Mouse (Mus musculus): ENCODE measurements around the gene Fam171a2. TPM values are rescaled to one million over a fixed set of nuclear protein-coding genes. Genes with fewer than 3 reads are reported as not detected.

Fam171a2 gene
- polyA plus RNA-seq, 1 experiment from 2014 or later, result 7.9 TPM

- H3K9me3 ChIP-seq (ENCODE audit: control insufficient read depth, low read length), result no peaks in the 10 kb centered on the region
- ATAC-seq (ENCODE audit: insufficient number of reproducible peaks, low FRiP score, low TSS enrichment, low read depth) (peak; percentile 65; the same call in 1 of the 2 replicates), DNase-seq (ENCODE audit: low spot score) (peak; percentile 56)
- H3K27me3 ChIP-seq (ENCODE audit: control insufficient read depth, insufficient read depth, low read length), result no peaks in the 10 kb centered on the region
- WGBS, result 75% methylated on average over 11 of the region's 11 CpGs
- H3K9ac ChIP-seq (ENCODE audit: low read length), result no peak overlapping the region
- no peak overlapping the region for H3K4me2 ChIP-seq (ENCODE audit: low read depth, severe bottlenecking)
- no peaks in the 10 kb centered on the region for H3K4me1 ChIP-seq (ENCODE audit: control insufficient read depth, insufficient read depth, low read length)
- H3K27ac ChIP-seq (replicated peaks; ENCODE audit: low read depth, low read length), result no peak overlapping the region
- H3K4me3 ChIP-seq (ENCODE audit: low read depth, low read length), result no peak overlapping the region
- peaks cover 8% of the 10 kb centered on the region for H3K36me3 ChIP-seq (ENCODE audit: control insufficient read depth, insufficient read depth, low read length)
These were observed 39.4 kb upstream of the Fam171a2 start for GRCm38 (mm10) chr11:102486733-102487386.

DNA sequence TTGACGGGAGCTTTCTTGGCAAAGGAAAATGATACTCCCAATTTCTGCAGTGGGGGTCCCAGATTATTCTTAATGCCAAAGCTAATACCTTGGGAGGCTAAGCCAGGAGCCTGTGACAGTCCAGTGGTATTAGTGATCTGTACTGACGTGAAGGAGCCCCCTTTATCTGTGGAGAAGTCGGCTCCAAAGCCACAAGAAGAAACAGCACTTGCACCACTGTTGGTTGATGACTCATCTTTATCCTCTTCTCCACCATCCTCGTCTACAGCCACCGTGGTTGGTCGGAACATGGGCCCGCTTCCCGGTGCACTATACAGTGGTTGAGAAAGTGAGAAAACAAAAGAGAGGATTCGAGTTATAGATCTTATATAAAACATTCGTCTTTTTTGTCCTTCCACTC is 34.3 kb upstream of the Fam171a2 start:
- Histone ChIP-seq H3K27ac (replicated peaks; ENCODE audit: low read depth, low read length) (no peak overlapping the region), H3K4me1 (ENCODE audit: control insufficient read depth, insufficient read depth, low read length) (no peaks in the 10 kb centered on the region), H3K4me2 (ENCODE audit: low read depth, severe bottlenecking) (no peak overlapping the region), H3K9ac (ENCODE audit: low read length) (no peak overlapping the region), H3K9me3 (ENCODE audit: control insufficient read depth, low read length) (no peaks in the 10 kb centered on the region), H3K36me3 (ENCODE audit: control insufficient read depth, insufficient read depth, low read length) (peaks cover 31% of the 10 kb centered on the region), H3K27me3 (ENCODE audit: control insufficient read depth, insufficient read depth, low read length) (no peaks in the 10 kb centered on the region), H3K4me3 (ENCODE audit: low read depth, low read length) (no peak overlapping the region)
- ATAC-seq (ENCODE audit: insufficient number of reproducible peaks, low FRiP score, low TSS enrichment, low read depth) (no peak), DNase-seq (ENCODE audit: low spot score) (no peak)
- 94% methylated on average over 10 of the region's 10 CpGs for WGBS

- ATAC-seq (ENCODE audit: insufficient number of reproducible peaks, low FRiP score, low TSS enrichment, low read depth) (no peak), DNase-seq (ENCODE audit: low spot score) (no peak)
- H3K4me3 ChIP-seq (ENCODE audit: low read depth, low read length), result no peak overlapping the region
- H3K4me2 ChIP-seq (ENCODE audit: low read depth, severe bottlenecking), result no peak overlapping the region
- no peaks in the 10 kb centered on the region for H3K4me1 ChIP-seq (ENCODE audit: control insufficient read depth, insufficient read depth, low read length)
- no peaks in the 10 kb centered on the region for H3K27me3 ChIP-seq (ENCODE audit: control insufficient read depth, insufficient read depth, low read length)
- H3K9me3 ChIP-seq (ENCODE audit: control insufficient read depth, low read length), result no peaks in the 10 kb centered on the region
- peaks cover 27% of the 10 kb centered on the region for H3K36me3 ChIP-seq (ENCODE audit: control insufficient read depth, insufficient read depth, low read length)
- WGBS, result 91% methylated on average over 4 of the region's 4 CpGs
- H3K27ac ChIP-seq (replicated peaks; ENCODE audit: low read depth, low read length), result no peak overlapping the region
- no peak overlapping the region for H3K9ac ChIP-seq (ENCODE audit: low read length)
These were observed 33.4 kb upstream of the Fam171a2 start for GRCm38 (mm10) chr11:102480897-102481296.

DNA sequence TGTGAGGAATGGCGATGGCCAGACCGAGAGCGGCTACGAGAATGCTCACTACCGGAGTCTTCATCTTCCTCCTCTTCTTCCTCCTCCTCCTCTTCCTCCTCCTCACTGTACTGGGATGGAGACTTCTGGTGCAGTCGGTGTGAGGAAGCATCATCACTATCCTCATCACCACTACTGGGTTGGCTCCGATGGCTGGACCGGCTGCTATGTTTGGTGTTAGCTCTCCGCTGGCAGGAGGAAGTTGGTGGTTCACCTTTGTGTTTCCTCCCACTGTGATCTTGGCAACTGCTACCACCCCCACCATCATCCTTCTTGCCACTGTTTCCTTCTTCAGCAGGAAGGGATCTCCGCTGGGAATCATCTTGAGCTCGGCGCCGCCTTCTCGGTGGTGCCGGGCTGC is 32.6 kb upstream of the Fam171a2 start:
- Histone ChIP-seq H3K4me3 (ENCODE audit: low read depth, low read length) (no peak overlapping the region), H3K27me3 (ENCODE audit: control insufficient read depth, insufficient read depth, low read length) (no peaks in the 10 kb centered on the region), H3K9me3 (ENCODE audit: control insufficient read depth, low read length) (no peaks in the 10 kb centered on the region), H3K9ac (ENCODE audit: low read length) (no peak overlapping the region), H3K4me1 (ENCODE audit: control insufficient read depth, insufficient read depth, low read length) (no peaks in the 10 kb centered on the region), H3K27ac (replicated peaks; ENCODE audit: low read depth, low read length) (no peak overlapping the region), H3K36me3 (ENCODE audit: control insufficient read depth, insufficient read depth, low read length) (peaks cover 28% of the 10 kb centered on the region), H3K4me2 (ENCODE audit: low read depth, severe bottlenecking) (no peak overlapping the region)
- no peak for DNase-seq (ENCODE audit: low spot score)
- 96% methylated on average over 15 of the region's 15 CpGs for WGBS
- ATAC-seq (ENCODE audit: insufficient number of reproducible peaks, low FRiP score, low TSS enrichment, low read depth), result no peak

DNA sequence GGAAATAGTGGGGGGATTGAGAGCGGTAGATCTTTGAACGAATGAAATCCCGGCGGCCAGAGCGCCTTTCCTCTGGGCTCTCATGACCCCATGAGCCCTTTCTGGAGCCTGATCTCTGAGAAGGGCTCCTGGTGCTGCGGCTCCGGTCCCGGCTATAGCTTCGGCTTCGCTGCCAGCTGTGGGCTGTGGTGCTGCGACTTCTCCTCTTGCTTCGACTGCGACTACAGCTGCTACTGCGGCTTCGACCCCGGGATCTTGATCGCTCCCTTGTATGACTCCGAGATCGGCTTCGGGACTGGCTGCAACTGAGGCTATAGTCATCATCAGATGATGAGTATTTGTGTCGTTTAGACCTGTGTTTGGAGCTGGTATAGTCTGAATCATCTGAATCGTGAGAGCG is 32.1 kb upstream of the Fam171a2 start:
- Histone ChIP-seq H3K4me1 (ENCODE audit: control insufficient read depth, insufficient read depth, low read length) (no peaks in the 10 kb centered on the region), H3K9me3 (ENCODE audit: control insufficient read depth, low read length) (no peaks in the 10 kb centered on the region), H3K36me3 (ENCODE audit: control insufficient read depth, insufficient read depth, low read length) (peaks cover 26% of the 10 kb centered on the region), H3K4me2 (ENCODE audit: low read depth, severe bottlenecking) (no peak overlapping the region), H3K9ac (ENCODE audit: low read length) (no peak overlapping the region), H3K27me3 (ENCODE audit: control insufficient read depth, insufficient read depth, low read length) (no peaks in the 10 kb centered on the region), H3K4me3 (ENCODE audit: low read depth, low read length) (no peak overlapping the region), H3K27ac (replicated peaks; ENCODE audit: low read depth, low read length) (no peak overlapping the region)
- WGBS, result 96% methylated on average over 23 of the region's 23 CpGs
- ATAC-seq (ENCODE audit: insufficient number of reproducible peaks, low FRiP score, low TSS enrichment, low read depth), result no peak
- no peak for DNase-seq (ENCODE audit: low spot score)

- H3K36me3 ChIP-seq (ENCODE audit: control insufficient read depth, insufficient read depth, low read length), result peaks cover 25% of the 10 kb centered on the region
- no peak for ATAC-seq (ENCODE audit: insufficient number of reproducible peaks, low FRiP score, low TSS enrichment, low read depth)
These were observed 31.2 kb upstream of the Fam171a2 start for GRCm38 (mm10) chr11:102478671-102479070.

DNA sequence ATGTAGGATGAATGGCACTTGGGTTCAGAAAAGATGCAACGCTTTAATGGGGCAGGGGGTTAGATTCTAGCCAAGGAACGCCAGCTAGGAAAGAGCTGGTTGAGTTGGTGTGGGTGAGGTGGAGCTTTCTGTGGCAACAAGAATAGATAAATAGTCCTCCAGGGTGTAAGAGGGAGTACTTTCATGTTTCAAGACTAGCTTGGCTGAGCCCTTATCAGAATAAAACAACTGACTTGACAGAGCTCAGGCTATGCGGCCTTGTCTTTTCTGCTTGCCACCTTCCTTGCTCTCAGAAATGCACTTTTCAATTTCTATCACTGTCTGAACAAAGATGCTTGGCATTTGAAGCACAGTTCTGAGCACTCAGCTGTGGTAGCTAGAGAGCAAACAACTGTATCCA is 27.5 kb upstream of the Fam171a2 start:
- Histone ChIP-seq H3K27me3 (ENCODE audit: control insufficient read depth, insufficient read depth, low read length) (no peaks in the 10 kb centered on the region), H3K9me3 (ENCODE audit: control insufficient read depth, low read length) (no peaks in the 10 kb centered on the region), H3K4me1 (ENCODE audit: control insufficient read depth, insufficient read depth, low read length) (no peaks in the 10 kb centered on the region), H3K36me3 (ENCODE audit: control insufficient read depth, insufficient read depth, low read length) (peaks cover 16% of the 10 kb centered on the region), H3K9ac (ENCODE audit: low read length) (no peak overlapping the region), H3K27ac (replicated peaks; ENCODE audit: low read depth, low read length) (no peak overlapping the region), H3K4me3 (ENCODE audit: low read depth, low read length) (no peak overlapping the region), H3K4me2 (ENCODE audit: low read depth, severe bottlenecking) (no peak overlapping the region)
- ATAC-seq (ENCODE audit: insufficient number of reproducible peaks, low FRiP score, low TSS enrichment, low read depth) (no peak), DNase-seq (ENCODE audit: low spot score) (no peak)
- 92% methylated on average over 3 of the region's 3 CpGs for WGBS

More at GRCm38 (mm10) chr11:102478671-102479070, 31.2 kb upstream of the Fam171a2 start:
- Histone ChIP-seq H3K9me3 (ENCODE audit: control insufficient read depth, low read length) (no peaks in the 10 kb centered on the region), H3K27me3 (ENCODE audit: control insufficient read depth, insufficient read depth, low read length) (no peaks in the 10 kb centered on the region), H3K4me3 (ENCODE audit: low read depth, low read length) (no peak overlapping the region), H3K27ac (replicated peaks; ENCODE audit: low read depth, low read length) (no peak overlapping the region), H3K4me2 (ENCODE audit: low read depth, severe bottlenecking) (no peak overlapping the region), H3K9ac (ENCODE audit: low read length) (no peak overlapping the region), H3K4me1 (ENCODE audit: control insufficient read depth, insufficient read depth, low read length) (no peaks in the 10 kb centered on the region)
- 90% methylated on average over 3 of the region's 3 CpGs for WGBS
- DNase-seq (ENCODE audit: low spot score), result no peak

GRCm38 (mm10) chr11:102469648-102470357 is 22.3 kb upstream of the Fam171a2 start, which contains the start of gene Itga2b:
Gene Itga2b (minus strand): TSS chr11:102470122.
- Histone ChIP-seq H3K27me3 (ENCODE audit: control insufficient read depth, insufficient read depth, low read length) (peaks cover 2% of the 10 kb centered on the region; the same call in 1 of the 2 replicates), H3K4me2 (ENCODE audit: low read depth, severe bottlenecking) (no peak within 1 kb of the TSS), H3K27ac (replicated peaks; ENCODE audit: low read depth, low read length) (no peak within 1 kb of the TSS), H3K9me3 (ENCODE audit: control insufficient read depth, low read length) (no peaks in the 10 kb centered on the region), H3K36me3 (ENCODE audit: control insufficient read depth, insufficient read depth, low read length) (no peaks in the 10 kb centered on the region), H3K4me1 (ENCODE audit: control insufficient read depth, insufficient read depth, low read length) (peaks cover 6% of the 10 kb centered on the region; the same call in 1 of the 2 replicates), H3K4me3 (ENCODE audit: low read depth, low read length) (no peak within 1 kb of the TSS), H3K9ac (ENCODE audit: low read length) (no peak within 1 kb of the TSS)
- 70% methylated on average over 11 of the region's 11 CpGs for WGBS
- ATAC-seq (ENCODE audit: insufficient number of reproducible peaks, low FRiP score, low TSS enrichment, low read depth) (no peak), DNase-seq (ENCODE audit: low spot score) (no peak)
